Mouse (Mus musculus): ENCODE measurements around the gene Tmem204. TPM values are rescaled to one million over a fixed set of nuclear protein-coding genes. Genes with fewer than 3 reads are reported as not detected.

Tmem204 gene
- total RNA-seq, 1 experiment, result 0.62 TPM

GRCm38 (mm10) chr17:25063261-25063660, 20.1 kb downstream of the Tmem204 start:
- H3K9ac ChIP-seq (ENCODE audit: insufficient read depth, low read depth, low read length, poor library complexity, severe bottlenecking), result no peak overlapping the region
- no peak for DNase-seq (ENCODE audit: low read depth, low spot score)
- H3K4me3 ChIP-seq (ENCODE audit: insufficient read depth in 1 of 2, low read depth in 1 of 2, low read length in 2 of 2, poor library complexity in 1 of 2, severe bottlenecking in 1 of 2), result no peak overlapping the region
- no peaks in the 10 kb centered on the region for H3K9me3 ChIP-seq (ENCODE audit: control insufficient read depth, insufficient read depth, low read depth, low read length)
- peaks cover 2% of the 10 kb centered on the region; the same call in 1 of the 2 replicates for H3K36me3 ChIP-seq (ENCODE audit: control insufficient read depth, insufficient read depth, low read length, poor library complexity, severe bottlenecking)
- TF ChIP-seq HCFC1 (IDR thresholded peaks at IDR 0.05; ENCODE audit: borderline replicate concordance, insufficient read depth, low read length) (no peak), ZC3H11A (IDR thresholded peaks at IDR 0.05; ENCODE audit: borderline replicate concordance, low read depth, low read length) (no peak), MAFK (IDR thresholded peaks at IDR 0.05; ENCODE audit: insufficient read depth, low read depth, low read length) (no peak), ZNF384 (IDR thresholded peaks at IDR 0.05; ENCODE audit: low read depth, low read length) (no peak)
- H3K27ac ChIP-seq (ENCODE audit: insufficient read depth, low read depth, low read length, poor library complexity, severe bottlenecking), result no peak overlapping the region
- H3K4me1 ChIP-seq (ENCODE audit: control insufficient read depth in 2 of 2, insufficient read depth in 2 of 2, low read length in 2 of 2, poor library complexity in 1 of 2), result no peaks in the 10 kb centered on the region
- in situ Hi-C loops (cut with MboI; ENCODE audit: low sequenced_read_pairs in 2 of 2, unreplicated experiment in 2 of 2), result no loop called here

DNA sequence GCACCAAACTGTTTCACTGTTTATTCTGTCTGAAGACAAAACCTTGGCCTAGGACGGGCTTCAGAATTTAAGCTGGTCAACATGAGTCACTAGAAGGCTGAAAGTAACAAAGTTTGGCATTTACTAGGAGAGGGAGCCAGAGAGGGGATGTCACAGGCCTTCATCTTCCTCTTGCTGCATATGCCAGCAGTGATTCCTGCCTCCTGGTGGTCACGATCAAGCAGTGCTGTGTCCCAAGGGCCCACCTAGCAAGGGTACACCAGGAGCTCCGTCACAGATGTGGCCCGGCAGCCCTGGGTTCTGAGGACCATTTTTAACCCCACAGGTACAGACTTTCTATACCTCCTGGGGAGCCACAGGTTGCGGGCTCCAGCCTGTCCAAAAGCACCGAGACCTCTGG, 26.4 kb downstream of the Tmem204 start:
- TF ChIP-seq ZNF384 (IDR thresholded peaks at IDR 0.05; ENCODE audit: low read depth, low read length), result no peak
- no peak for TF ChIP-seq MAFK (IDR thresholded peaks at IDR 0.05; ENCODE audit: insufficient read depth, low read depth, low read length)
- TF ChIP-seq CHD2 (IDR thresholded peaks at IDR 0.05; ENCODE audit: low read depth, low read length), result no peak
- no peak for TF ChIP-seq ZC3H11A (IDR thresholded peaks at IDR 0.05; ENCODE audit: borderline replicate concordance, low read depth, low read length)
- TF ChIP-seq HCFC1 (IDR thresholded peaks at IDR 0.05; ENCODE audit: borderline replicate concordance, insufficient read depth, low read length), result no peak
- Histone ChIP-seq H3K36me3 (ENCODE audit: control insufficient read depth, insufficient read depth, low read length, poor library complexity, severe bottlenecking) (peaks cover 2% of the 10 kb centered on the region; the same call in 1 of the 2 replicates), H3K27ac (ENCODE audit: insufficient read depth, low read depth, low read length, poor library complexity, severe bottlenecking) (no peak overlapping the region), H3K9ac (ENCODE audit: insufficient read depth, low read depth, low read length, poor library complexity, severe bottlenecking) (no peak overlapping the region), H3K4me3 (ENCODE audit: insufficient read depth in 1 of 2, low read depth in 1 of 2, low read length in 2 of 2, poor library complexity in 1 of 2, severe bottlenecking in 1 of 2) (no peak overlapping the region), H3K4me1 (ENCODE audit: control insufficient read depth in 2 of 2, insufficient read depth in 2 of 2, low read length in 2 of 2, poor library complexity in 1 of 2) (no peaks in the 10 kb centered on the region), H3K9me3 (ENCODE audit: control insufficient read depth, insufficient read depth, low read depth, low read length) (no peaks in the 10 kb centered on the region)
- DNase-seq (ENCODE audit: low read depth, low spot score), result no peak
- in situ Hi-C loops (cut with MboI; ENCODE audit: low sequenced_read_pairs in 2 of 2, unreplicated experiment in 2 of 2), result no loop called here

DNA sequence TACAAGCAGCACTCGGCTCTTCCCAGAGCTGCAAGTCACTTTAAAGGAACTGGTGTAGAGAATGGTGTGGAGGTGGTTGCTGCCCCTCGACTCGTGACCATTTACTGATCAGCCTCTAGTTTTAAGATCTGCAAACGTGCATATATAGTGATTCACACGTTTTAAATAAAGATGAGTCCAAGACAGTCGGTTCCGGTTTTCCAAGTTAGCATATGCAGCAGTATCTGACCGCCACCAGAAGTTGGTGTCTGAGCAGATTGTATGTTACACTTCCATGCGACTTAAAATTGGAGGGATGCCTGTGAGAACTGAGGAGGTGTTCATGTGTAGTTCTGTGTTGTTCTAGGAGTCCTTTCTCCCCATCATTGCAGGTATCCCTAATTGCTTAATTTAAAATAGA, 30.1 kb downstream of the Tmem204 start:
- DNase-seq (ENCODE audit: low read depth, low spot score), result no peak
- no peaks in the 10 kb centered on the region for H3K4me1 ChIP-seq (ENCODE audit: control insufficient read depth in 2 of 2, insufficient read depth in 2 of 2, low read length in 2 of 2, poor library complexity in 1 of 2)
- peaks cover 2% of the 10 kb centered on the region; the same call in 1 of the 2 replicates for H3K36me3 ChIP-seq (ENCODE audit: control insufficient read depth, insufficient read depth, low read length, poor library complexity, severe bottlenecking)
- H3K9me3 ChIP-seq (ENCODE audit: control insufficient read depth, insufficient read depth, low read depth, low read length), result no peaks in the 10 kb centered on the region
- H3K9ac ChIP-seq (ENCODE audit: insufficient read depth, low read depth, low read length, poor library complexity, severe bottlenecking), result no peak overlapping the region
- no peak overlapping the region for H3K27ac ChIP-seq (ENCODE audit: insufficient read depth, low read depth, low read length, poor library complexity, severe bottlenecking)
- TF ChIP-seq ZNF384 (IDR thresholded peaks at IDR 0.05; ENCODE audit: low read depth, low read length) (no peak), CHD2 (IDR thresholded peaks at IDR 0.05; ENCODE audit: low read depth, low read length) (no peak), HCFC1 (IDR thresholded peaks at IDR 0.05; ENCODE audit: borderline replicate concordance, insufficient read depth, low read length) (no peak), ZC3H11A (IDR thresholded peaks at IDR 0.05; ENCODE audit: borderline replicate concordance, low read depth, low read length) (no peak), MAFK (IDR thresholded peaks at IDR 0.05; ENCODE audit: insufficient read depth, low read depth, low read length) (no peak)
- in situ Hi-C loops (cut with MboI; ENCODE audit: low sequenced_read_pairs in 2 of 2, unreplicated experiment in 2 of 2), result no loop called here
- no peak overlapping the region for H3K4me3 ChIP-seq (ENCODE audit: insufficient read depth in 1 of 2, low read depth in 1 of 2, low read length in 2 of 2, poor library complexity in 1 of 2, severe bottlenecking in 1 of 2)

DNA sequence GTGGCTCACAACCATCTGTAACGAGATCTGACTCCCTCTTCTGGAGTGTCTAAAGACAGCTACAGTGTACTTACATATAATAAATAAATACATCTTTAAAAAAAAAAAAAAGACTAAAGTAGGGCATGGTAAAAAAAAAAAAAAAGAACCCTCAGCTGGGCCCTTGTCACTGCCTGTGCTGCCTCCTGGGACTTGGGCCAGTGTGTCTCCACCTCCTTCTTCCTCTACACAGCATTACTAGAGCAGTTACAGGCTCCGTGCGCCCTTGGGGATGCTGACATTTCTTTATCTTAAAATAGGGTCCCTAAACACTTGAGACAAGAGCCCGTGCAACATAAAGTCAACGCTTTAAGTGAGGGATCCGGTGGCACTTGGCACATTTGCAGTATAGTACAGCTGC, 36.2 kb downstream of the Tmem204 start:
- Histone ChIP-seq H3K4me1 (ENCODE audit: control insufficient read depth in 2 of 2, insufficient read depth in 2 of 2, low read length in 2 of 2, poor library complexity in 1 of 2) (no peaks in the 10 kb centered on the region), H3K9me3 (ENCODE audit: control insufficient read depth, insufficient read depth, low read depth, low read length) (no peaks in the 10 kb centered on the region), H3K27ac (ENCODE audit: insufficient read depth, low read depth, low read length, poor library complexity, severe bottlenecking) (no peak overlapping the region), H3K4me3 (ENCODE audit: insufficient read depth in 1 of 2, low read depth in 1 of 2, low read length in 2 of 2, poor library complexity in 1 of 2, severe bottlenecking in 1 of 2) (no peak overlapping the region), H3K9ac (ENCODE audit: insufficient read depth, low read depth, low read length, poor library complexity, severe bottlenecking) (no peak overlapping the region), H3K36me3 (ENCODE audit: control insufficient read depth, insufficient read depth, low read length, poor library complexity, severe bottlenecking) (peaks cover 4% of the 10 kb centered on the region; the same call in 1 of the 2 replicates)
- in situ Hi-C loops (cut with MboI; ENCODE audit: low sequenced_read_pairs in 2 of 2, unreplicated experiment in 2 of 2), result no loop called here
- no peak for TF ChIP-seq ZNF384 (IDR thresholded peaks at IDR 0.05; ENCODE audit: low read depth, low read length)
- no peak for TF ChIP-seq MAFK (IDR thresholded peaks at IDR 0.05; ENCODE audit: insufficient read depth, low read depth, low read length)
- TF ChIP-seq CHD2 (IDR thresholded peaks at IDR 0.05; ENCODE audit: low read depth, low read length), result no peak
- no peak for TF ChIP-seq ZC3H11A (IDR thresholded peaks at IDR 0.05; ENCODE audit: borderline replicate concordance, low read depth, low read length)
- TF ChIP-seq HCFC1 (IDR thresholded peaks at IDR 0.05; ENCODE audit: borderline replicate concordance, insufficient read depth, low read length), result no peak
- no peak for DNase-seq (ENCODE audit: low read depth, low spot score)

DNA sequence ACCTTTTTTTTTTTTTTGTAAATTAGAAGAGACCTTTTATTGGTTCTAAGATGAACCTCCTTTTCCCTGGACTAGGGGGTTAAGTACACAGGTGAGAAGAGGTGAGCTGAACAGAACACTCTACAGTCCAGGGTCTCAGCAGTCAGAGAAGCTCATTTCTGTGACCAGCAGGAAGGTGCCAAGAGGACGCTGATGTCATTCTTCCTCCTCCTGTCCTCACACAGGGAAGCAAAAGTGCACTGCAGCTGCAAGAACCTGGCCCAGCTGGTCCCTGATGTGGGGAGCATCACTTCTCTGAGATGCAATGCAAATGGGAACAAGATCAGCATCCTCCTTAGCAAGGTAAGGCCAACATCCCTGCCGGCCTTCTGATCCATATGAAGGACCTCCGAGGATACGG, 38.1 kb downstream of the Tmem204 start:
- H3K9me3 ChIP-seq (ENCODE audit: control insufficient read depth, insufficient read depth, low read depth, low read length), result no peaks in the 10 kb centered on the region
- no peak for DNase-seq (ENCODE audit: low read depth, low spot score)
- TF ChIP-seq MAFK (IDR thresholded peaks at IDR 0.05; ENCODE audit: insufficient read depth, low read depth, low read length) (no peak), ZC3H11A (IDR thresholded peaks at IDR 0.05; ENCODE audit: borderline replicate concordance, low read depth, low read length) (no peak), CHD2 (IDR thresholded peaks at IDR 0.05; ENCODE audit: low read depth, low read length) (no peak), ZNF384 (IDR thresholded peaks at IDR 0.05; ENCODE audit: low read depth, low read length) (no peak)

More for the DNA sequence above, 38.1 kb downstream of the Tmem204 start:
- H3K27ac ChIP-seq (ENCODE audit: insufficient read depth, low read depth, low read length, poor library complexity, severe bottlenecking), result no peak overlapping the region
- in situ Hi-C loops (cut with MboI; ENCODE audit: low sequenced_read_pairs in 2 of 2, unreplicated experiment in 2 of 2), result no loop called here
- H3K4me3 ChIP-seq (ENCODE audit: insufficient read depth in 1 of 2, low read depth in 1 of 2, low read length in 2 of 2, poor library complexity in 1 of 2, severe bottlenecking in 1 of 2), result no peak overlapping the region
- H3K36me3 ChIP-seq (ENCODE audit: control insufficient read depth, insufficient read depth, low read length, poor library complexity, severe bottlenecking), result peaks cover 2% of the 10 kb centered on the region; the same call in 1 of the 2 replicates
- no peaks in the 10 kb centered on the region for H3K4me1 ChIP-seq (ENCODE audit: control insufficient read depth in 2 of 2, insufficient read depth in 2 of 2, low read length in 2 of 2, poor library complexity in 1 of 2)
- H3K9ac ChIP-seq (ENCODE audit: insufficient read depth, low read depth, low read length, poor library complexity, severe bottlenecking), result no peak overlapping the region

Data from ES-E14 (cell line).